Mouse (Mus musculus) hindbrain, embryonic 15.5 days (tissue): ENCODE measurements at regions not wholly inside any gene's neighbourhood (a gene's known extent, or its start where the extent isn't known, plus 50 kb on each side); places are given as distances from the start of the nearest gene placed in this dataset.

Experiments
- ATAC-seq: fragments of 200-750 bp; cut with Nextera tagmentation; 2 replicates; pipeline ENCODE4 v1.8.0; 2017; ENCODE audit warnings: low read depth, moderate number of reproducible peaks, moderate TSS enrichment; ENCODE audit not compliant: low FRiP score
- H3K27ac ChIP-seq: fragments of 300-500 bp; sonication (generic); replicated peaks from 2 replicates; pipeline ENCODE4 v1.5.1; 2015; ENCODE audit warnings: mild to moderate bottlenecking, inconsistent platforms
- H3K27me3 ChIP-seq: fragments of 300-500 bp; sonication (generic); 2 replicates; pipeline ENCODE4 v1.6.1; 2015; ENCODE audit warnings: control low read depth, inconsistent platforms
- H3K36me3 ChIP-seq: fragments of 300-500 bp; sonication (generic); 2 replicates; pipeline ENCODE4 v1.6.1; 2015; ENCODE audit warnings: control low read depth, inconsistent platforms
- H3K4me1 ChIP-seq: fragments of 300-500 bp; sonication (generic); replicated peaks from 2 replicates; pipeline ENCODE4 v1.6.1; 2015; ENCODE audit warnings: control low read depth, inconsistent platforms
- H3K4me2 ChIP-seq: fragments of 300-500 bp; sonication (generic); 2 replicates; pipeline ENCODE4 v1.6.1; 2015; ENCODE audit warnings: moderate library complexity, mild to moderate bottlenecking, inconsistent platforms
- H3K4me3 ChIP-seq: fragments of 300-500 bp; sonication (generic); 2 replicates; pipeline ENCODE4 v1.5.1; 2015; ENCODE audit warnings: mild to moderate bottlenecking, inconsistent platforms
- H3K9ac ChIP-seq: fragments of 300-500 bp; sonication (generic); 2 replicates; pipeline ENCODE4 v1.6.1; 2015; ENCODE audit warnings: inconsistent platforms
- H3K9me3 ChIP-seq: fragments of 300-500 bp; sonication (generic); 2 replicates; pipeline ENCODE4 v1.6.1; 2016; ENCODE audit warnings: control low read depth, inconsistent platforms
- WGBS: fragments of 180-500 bp; shearing (Covaris S2); methylation state at CpG from one replicate; pipeline ENCODE4 v1.1.7; 2015; 5-methylcytosine and 5-hydroxymethylcytosine counted together

DNA sequence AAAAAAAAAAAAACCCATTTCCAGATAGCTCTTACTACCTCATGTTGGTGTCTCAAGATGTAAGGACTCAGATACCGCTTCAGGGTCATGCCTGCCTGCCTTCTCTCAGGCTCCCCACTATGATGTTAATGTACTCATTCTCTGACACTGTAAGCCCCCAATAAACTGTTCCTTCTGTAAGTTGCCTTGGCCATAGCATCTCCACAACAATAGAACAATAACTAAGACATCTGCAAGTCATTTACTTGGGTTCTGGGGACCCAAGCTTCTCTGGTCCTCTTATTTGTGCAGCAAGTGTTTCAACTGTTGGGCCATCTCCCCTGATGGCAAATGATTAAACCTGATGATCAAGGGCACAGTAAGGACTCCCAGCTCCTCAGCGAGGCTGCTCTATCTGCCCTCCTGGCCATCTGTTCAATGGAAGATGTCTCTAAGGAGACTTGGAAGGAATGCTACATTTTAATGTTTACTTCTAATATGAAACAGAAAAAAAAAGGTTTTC lies 520.8 kb upstream of the Rgma start:
- no peaks in the 10 kb centered on the region for H3K4me1 ChIP-seq
- 57% methylated on average over 2 of the region's 2 CpGs for WGBS
- H3K4me2 ChIP-seq = no peak overlapping the region
- no peak overlapping the region for H3K27ac ChIP-seq
- H3K27me3 ChIP-seq = no peaks in the 10 kb centered on the region
- no peaks in the 10 kb centered on the region for H3K36me3 ChIP-seq
- H3K9me3 ChIP-seq = no peaks in the 10 kb centered on the region
- no peak overlapping the region for H3K4me3 ChIP-seq
- ATAC-seq = no peak
- H3K9ac ChIP-seq = no peak overlapping the region

DNA sequence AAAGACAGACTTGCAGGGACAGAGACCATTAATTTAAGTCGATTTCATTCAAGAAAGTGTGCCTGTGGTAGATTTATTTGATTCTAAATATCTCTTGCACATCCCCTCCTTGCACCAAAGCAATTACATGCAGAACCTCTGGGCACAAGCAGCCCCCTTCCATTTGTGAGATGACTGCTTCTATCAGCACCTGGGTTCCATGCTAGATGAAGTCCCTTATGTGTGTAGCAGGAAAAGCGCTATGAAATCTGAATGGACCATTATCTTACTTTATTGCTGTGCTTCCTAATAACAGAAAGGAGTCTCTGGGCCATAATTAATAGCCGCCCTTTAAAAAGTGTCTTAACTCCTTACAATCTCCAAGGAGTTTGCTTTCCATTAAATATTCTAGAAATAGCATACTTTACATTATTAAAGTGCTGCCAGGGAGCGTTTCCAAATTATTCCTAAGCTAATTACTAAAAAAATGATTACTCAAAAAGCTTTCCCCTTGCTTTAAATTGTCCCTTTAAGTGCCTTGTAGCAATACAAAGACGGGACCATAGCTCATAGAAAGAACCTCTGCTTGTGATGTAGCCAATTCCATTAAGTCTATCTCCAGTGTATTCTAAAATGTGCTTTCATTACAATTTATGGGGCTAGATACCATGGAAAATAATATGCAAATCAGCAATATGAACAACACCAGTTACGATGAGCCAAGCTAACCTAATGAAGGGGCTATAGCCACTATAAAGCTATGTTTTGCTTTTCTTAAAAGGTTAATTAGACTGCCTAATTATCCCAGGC lies 508.1 kb upstream of the Rgma start:
- 50% methylated on average over 6 of the region's 6 CpGs for WGBS
- H3K4me2 ChIP-seq = no peak overlapping the region
- no peak overlapping the region for H3K4me3 ChIP-seq
- no peaks in the 10 kb centered on the region for H3K9me3 ChIP-seq
- no peaks in the 10 kb centered on the region for H3K27me3 ChIP-seq
- peak; percentile 61; the same call in 1 of the 2 replicates for ATAC-seq
- H3K36me3 ChIP-seq = no peaks in the 10 kb centered on the region
- no peak overlapping the region for H3K9ac ChIP-seq
- 0 out of 2 replicates have a peak, but pooled peaks cover 11% of the 10 kb centered on the region for H3K4me1 ChIP-seq
- no peak overlapping the region for H3K27ac ChIP-seq

DNA sequence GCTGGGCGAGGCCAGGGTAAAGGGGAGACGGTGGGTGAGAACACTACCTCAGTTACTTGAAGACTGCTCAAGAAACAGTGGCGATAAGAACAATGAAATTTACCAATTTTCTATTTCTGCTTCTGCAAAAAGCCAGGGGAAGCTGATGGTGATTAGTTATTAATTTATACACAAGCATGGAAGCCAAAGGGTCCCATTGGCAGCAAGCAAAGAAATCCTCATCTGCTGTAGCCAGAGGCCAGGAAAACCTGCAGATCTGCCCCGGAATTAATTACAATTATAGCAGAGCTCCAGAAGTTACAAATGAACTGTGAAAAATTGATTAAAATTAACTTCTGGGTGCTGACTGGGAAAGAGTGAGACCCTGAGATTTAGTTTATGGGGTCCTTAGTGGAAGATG lies 506.2 kb upstream of the Rgma start:
- Histone ChIP-seq H3K4me2 (no peak overlapping the region), H3K36me3 (no peaks in the 10 kb centered on the region), H3K4me3 (no peak overlapping the region), H3K27ac (no peak overlapping the region), H3K9ac (no peak overlapping the region), H3K27me3 (no peaks in the 10 kb centered on the region), H3K4me1 (0 out of 2 replicates have a peak, but pooled peaks cover 11% of the 10 kb centered on the region), H3K9me3 (no peaks in the 10 kb centered on the region)
- no peak for ATAC-seq
- 76% methylated on average over 4 of the region's 4 CpGs for WGBS

DNA sequence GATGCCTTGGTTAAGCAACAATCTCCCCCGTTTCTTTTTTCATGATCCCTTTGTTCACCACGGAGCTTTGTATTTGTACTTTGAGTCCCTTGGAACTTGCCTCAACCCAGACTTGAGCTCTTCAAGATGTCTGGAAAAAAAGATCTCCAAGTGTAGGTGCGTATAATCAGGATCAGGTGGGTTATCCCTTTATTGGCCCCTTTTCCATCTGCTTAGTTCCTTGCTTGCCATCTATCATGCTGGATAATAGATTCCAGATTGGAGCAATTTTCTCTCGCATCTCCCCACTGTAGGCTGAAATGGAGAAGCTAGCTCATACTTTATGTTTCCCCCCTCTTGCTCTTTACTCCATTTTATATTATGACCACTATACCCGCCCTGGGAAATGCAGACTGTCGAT lies 474.5 kb upstream of the Rgma start:
- whole genome bisulfite sequencing = 81% methylated on average over 6 of the region's 6 CpGs
- Histone ChIP-seq H3K4me1 (no peaks in the 10 kb centered on the region), H3K9me3 (no peaks in the 10 kb centered on the region), H3K27ac (no peak overlapping the region), H3K27me3 (no peaks in the 10 kb centered on the region), H3K36me3 (no peaks in the 10 kb centered on the region), H3K4me2 (no peak overlapping the region), H3K4me3 (no peak overlapping the region), H3K9ac (no peak overlapping the region)
- ATAC-seq = no peak

DNA sequence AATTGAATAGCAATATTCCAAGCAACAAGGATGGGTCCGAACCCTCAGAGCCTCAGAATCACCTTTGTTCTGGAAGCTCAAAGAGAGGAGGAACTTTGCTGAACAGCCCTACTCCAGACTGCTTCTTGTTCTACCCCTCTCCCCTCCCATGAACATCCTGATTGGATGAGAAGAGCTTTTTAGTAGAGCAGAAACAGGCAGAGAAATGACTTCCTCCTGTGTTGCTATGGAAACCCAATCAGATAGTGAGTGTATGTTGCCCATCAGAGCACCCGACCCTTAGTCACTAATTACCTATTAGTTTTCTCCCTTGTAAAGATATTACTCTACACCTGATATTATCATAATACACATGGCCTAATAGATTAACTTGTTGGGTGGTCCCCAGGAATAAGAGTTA lies 469.4 kb upstream of the Rgma start:
- peaks cover 4% of the 10 kb centered on the region; the same call in 1 of the 2 replicates for H3K4me1 ChIP-seq
- no peak overlapping the region for H3K9ac ChIP-seq
- 30% methylated on average over 2 of the region's 2 CpGs for WGBS
- H3K27me3 ChIP-seq = no peaks in the 10 kb centered on the region
- H3K36me3 ChIP-seq = no peaks in the 10 kb centered on the region
- no peak for ATAC-seq
- no peak overlapping the region for H3K4me2 ChIP-seq
- H3K27ac ChIP-seq = no peak overlapping the region
- H3K9me3 ChIP-seq = no peaks in the 10 kb centered on the region
- H3K4me3 ChIP-seq = no peak overlapping the region

DNA sequence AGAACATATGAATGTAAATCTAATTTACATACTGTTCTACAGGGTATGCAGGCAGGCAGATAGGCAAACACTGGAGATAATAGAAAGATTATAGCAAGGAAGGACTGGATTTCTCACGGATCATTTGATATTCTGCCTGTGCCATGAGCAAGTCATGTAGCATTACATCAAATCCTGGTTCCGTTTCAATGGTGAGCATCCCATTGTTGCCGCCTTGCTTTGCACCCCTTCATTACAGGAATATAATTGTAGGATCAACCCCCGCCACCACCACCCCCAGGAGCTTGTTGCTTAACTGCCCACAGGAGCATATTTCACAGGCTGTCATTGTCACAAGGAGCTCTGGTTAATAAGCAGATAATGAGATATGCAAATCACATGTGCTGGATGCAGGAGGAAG lies 468.8 kb upstream of the Rgma start:
- H3K36me3 ChIP-seq = no peaks in the 10 kb centered on the region
- H3K9me3 ChIP-seq = no peaks in the 10 kb centered on the region
- no peaks in the 10 kb centered on the region for H3K27me3 ChIP-seq
- ATAC-seq = no peak
- no peak overlapping the region for H3K9ac ChIP-seq
- H3K4me1 ChIP-seq = peaks cover 4% of the 10 kb centered on the region; the same call in 1 of the 2 replicates
- no peak overlapping the region for H3K4me3 ChIP-seq
- 50% methylated on average over 4 of the region's 4 CpGs for WGBS
- H3K27ac ChIP-seq = no peak overlapping the region
- no peak overlapping the region for H3K4me2 ChIP-seq

DNA sequence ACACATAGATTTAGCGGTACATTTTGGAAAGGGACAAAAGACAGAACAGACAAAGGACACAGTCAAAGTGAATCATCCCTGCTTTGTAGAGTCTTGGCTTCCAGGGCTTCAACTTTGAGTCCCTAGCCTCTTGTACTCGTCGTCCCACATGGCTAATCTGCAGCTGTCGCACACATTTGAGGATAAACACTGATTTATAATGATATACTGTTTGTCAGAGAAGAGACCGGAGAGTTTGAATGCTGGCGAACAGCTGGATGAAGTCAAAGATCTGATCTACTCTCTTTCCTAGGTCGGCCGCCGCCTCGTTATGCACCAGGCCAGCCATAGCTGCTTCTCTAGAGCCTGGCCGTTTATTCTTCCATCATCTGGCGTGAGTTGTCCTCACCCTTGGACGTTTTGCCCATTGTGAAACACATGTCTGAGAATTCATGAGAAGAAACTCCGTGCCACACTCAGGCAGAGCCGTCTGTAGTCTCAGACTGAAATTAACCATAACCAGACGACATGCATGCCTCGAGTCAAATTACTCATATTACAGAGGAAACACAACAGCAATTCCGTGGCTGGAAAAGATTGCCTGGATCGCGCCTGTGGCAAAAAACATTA lies 448.4 kb upstream of the Rgma start:
- H3K4me1 ChIP-seq = no peaks in the 10 kb centered on the region
- 68% methylated on average over 20 of the region's 20 CpGs for WGBS

DNA sequence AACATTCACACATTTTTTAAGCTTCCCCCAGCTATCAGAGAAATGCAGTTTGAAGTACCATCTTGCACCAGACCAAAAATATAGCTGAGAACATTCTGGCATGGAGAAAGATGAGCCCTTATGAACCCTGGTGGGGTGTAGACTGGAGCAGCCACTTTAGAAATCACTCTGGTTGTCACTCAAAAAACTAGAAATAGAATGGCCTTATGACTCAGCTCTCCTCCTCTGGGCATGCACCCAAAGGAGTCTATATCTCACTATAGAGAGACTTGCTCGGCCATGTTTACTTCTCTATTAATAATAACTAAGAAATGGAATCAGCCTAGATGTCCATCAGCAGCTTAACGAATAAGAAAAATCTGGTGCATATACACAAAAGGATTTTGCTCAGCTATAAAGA lies 436.5 kb upstream of the Rgma start:
- no peak for ATAC-seq

More for the DNA sequence above, 448.4 kb upstream of the Rgma start:
- ATAC-seq = no peak
- Histone ChIP-seq H3K9ac (no peak overlapping the region), H3K4me2 (no peak overlapping the region), H3K36me3 (no peaks in the 10 kb centered on the region), H3K27me3 (no peaks in the 10 kb centered on the region), H3K4me3 (no peak overlapping the region), H3K27ac (no peak overlapping the region), H3K9me3 (no peaks in the 10 kb centered on the region)

DNA sequence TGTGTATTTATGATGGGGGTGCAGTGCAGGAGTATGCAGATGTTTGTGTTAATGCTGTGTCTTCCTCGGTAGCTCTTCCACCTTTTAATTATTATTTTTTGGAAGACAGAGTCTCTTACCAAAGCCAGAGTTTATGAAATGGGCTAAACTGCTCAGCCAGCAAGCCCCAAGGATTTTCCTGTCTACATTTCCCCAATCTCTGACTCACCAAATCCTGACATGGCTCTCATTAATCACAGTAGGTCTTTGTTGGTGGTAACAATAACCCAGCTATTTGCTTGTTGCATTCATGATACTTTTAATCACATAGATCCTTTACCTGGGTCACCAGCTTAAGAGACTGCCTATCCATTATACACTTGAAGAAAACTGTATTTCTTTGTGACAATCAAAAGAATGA lies 427.8 kb upstream of the Rgma start:
- H3K4me3 ChIP-seq = no peak overlapping the region
- H3K9me3 ChIP-seq = no peaks in the 10 kb centered on the region
- H3K27ac ChIP-seq = no peak overlapping the region
- no peak overlapping the region for H3K9ac ChIP-seq
- H3K36me3 ChIP-seq = no peaks in the 10 kb centered on the region
- H3K4me2 ChIP-seq = no peak overlapping the region
- H3K27me3 ChIP-seq = no peaks in the 10 kb centered on the region
- no peak for ATAC-seq
- H3K4me1 ChIP-seq = 0 out of 2 replicates have a peak, but pooled peaks cover 12% of the 10 kb centered on the region
- 76% methylated on average over 1 of the region's 1 CpGs for WGBS

More for the DNA sequence above, 436.5 kb upstream of the Rgma start:
- Histone ChIP-seq H3K4me2 (no peak overlapping the region), H3K4me3 (no peak overlapping the region), H3K27me3 (no peaks in the 10 kb centered on the region), H3K27ac (no peak overlapping the region), H3K9me3 (no peaks in the 10 kb centered on the region), H3K4me1 (no peaks in the 10 kb centered on the region), H3K9ac (no peak overlapping the region), H3K36me3 (no peaks in the 10 kb centered on the region)
- 82% methylated on average over 2 of the region's 2 CpGs for WGBS

DNA sequence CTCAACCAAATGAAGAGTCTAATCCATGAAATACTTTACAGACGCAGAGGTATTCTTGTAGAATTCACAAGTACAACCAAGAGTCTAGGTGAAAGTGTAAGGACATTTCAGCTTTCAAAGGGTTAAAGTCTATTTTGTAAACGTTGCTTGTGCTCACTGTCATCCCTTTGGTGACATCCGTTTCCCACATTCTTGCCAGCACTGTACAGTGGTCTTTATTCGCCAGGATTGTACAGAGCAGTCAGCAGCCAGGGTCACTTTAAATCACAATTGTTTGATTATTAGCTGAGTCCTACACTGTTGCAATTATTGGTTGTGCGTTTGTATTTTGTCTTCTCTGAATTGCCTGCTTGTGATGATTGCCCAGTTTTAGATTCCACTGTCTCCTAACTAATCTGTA lies 427.3 kb upstream of the Rgma start:
- H3K27ac ChIP-seq = no peak overlapping the region
- ATAC-seq = no peak
- no peaks in the 10 kb centered on the region for H3K27me3 ChIP-seq
- no peaks in the 10 kb centered on the region for H3K9me3 ChIP-seq
- no peaks in the 10 kb centered on the region for H3K36me3 ChIP-seq
- no peak overlapping the region for H3K4me3 ChIP-seq
- no peak overlapping the region for H3K9ac ChIP-seq
- WGBS = 36% methylated on average over 5 of the region's 5 CpGs
- 0 out of 2 replicates have a peak, but pooled peaks cover 12% of the 10 kb centered on the region for H3K4me1 ChIP-seq
- H3K4me2 ChIP-seq = no peak overlapping the region

DNA sequence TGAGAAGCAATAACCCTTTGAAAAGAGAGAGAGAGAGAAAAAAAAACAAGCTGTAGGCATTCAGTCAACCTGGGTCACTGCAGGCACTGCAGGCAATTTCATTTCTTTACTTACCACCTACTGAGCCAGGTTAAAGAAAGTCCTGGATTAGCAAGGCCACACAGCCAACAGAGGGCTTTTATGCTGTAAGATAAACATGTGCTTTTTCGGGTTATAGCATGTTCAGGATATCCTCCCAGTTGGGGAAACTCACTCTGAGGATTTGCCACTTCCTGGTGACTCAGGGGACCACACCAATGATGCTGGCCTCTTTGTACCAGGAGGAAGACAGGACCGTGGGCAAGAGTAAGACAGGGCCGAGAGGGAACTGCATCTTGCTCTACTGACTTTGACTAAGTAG lies 426.6 kb upstream of the Rgma start:
- no peaks in the 10 kb centered on the region for H3K36me3 ChIP-seq
- H3K4me1 ChIP-seq = 0 out of 2 replicates have a peak, but pooled peaks cover 12% of the 10 kb centered on the region
- H3K4me2 ChIP-seq = no peak overlapping the region
- 65% methylated on average over 3 of the region's 3 CpGs for WGBS
- no peak for ATAC-seq
- H3K4me3 ChIP-seq = no peak overlapping the region
- H3K27ac ChIP-seq = no peak overlapping the region
- H3K9ac ChIP-seq = no peak overlapping the region
- H3K9me3 ChIP-seq = no peaks in the 10 kb centered on the region
- H3K27me3 ChIP-seq = no peaks in the 10 kb centered on the region

DNA sequence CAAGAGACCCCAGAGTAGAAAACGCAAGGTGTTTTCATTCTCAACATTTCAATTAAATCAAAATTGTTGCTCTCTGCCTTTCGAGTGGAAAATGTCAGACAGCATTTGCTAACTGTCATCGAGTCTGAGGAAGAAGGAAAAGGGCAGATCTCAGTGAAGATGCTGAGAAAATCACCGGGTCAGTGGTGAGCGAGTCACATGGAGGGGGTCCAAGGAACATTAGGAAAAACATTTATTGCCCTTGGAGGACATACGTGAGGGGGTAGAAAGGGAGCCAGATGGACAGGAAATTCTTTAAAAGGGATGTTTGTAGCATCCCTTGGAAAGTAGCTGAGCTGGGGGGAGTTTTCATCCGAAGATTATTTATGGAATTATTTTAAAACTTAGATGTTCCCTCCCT lies 425.4 kb upstream of the Rgma start:
- no peak overlapping the region for H3K4me3 ChIP-seq
- H3K4me1 ChIP-seq = 0 out of 2 replicates have a peak, but pooled peaks cover 12% of the 10 kb centered on the region
- H3K36me3 ChIP-seq = no peaks in the 10 kb centered on the region
- no peak overlapping the region for H3K27ac ChIP-seq
- no peak overlapping the region for H3K9ac ChIP-seq
- H3K9me3 ChIP-seq = no peaks in the 10 kb centered on the region
- H3K27me3 ChIP-seq = no peaks in the 10 kb centered on the region
- ATAC-seq = no peak
- WGBS = 70% methylated on average over 7 of the region's 7 CpGs
- no peak overlapping the region for H3K4me2 ChIP-seq
